Mouse (Mus musculus): ENCODE results near the gene Kcnc3. TPM values are rescaled to one million over a fixed set of nuclear protein-coding genes. Genes with fewer than 3 reads are reported as not detected.
A peak's percentile ranks its signal among the peaks of the same experiment; 100 is the strongest.

The Kcnc3 gene
- total RNA-seq, 1 experiment: 9.5 TPM

- DNase-seq (ENCODE audit: low read depth, low spot score): no peak
- Histone ChIP-seq H3K9me3 (ENCODE audit: control insufficient read depth, insufficient read depth, low read depth, low read length) (no peaks in the 10 kb centered on the region), H3K4me3 (ENCODE audit: insufficient read depth in 1 of 2, low read depth in 1 of 2, low read length in 2 of 2, poor library complexity in 1 of 2, severe bottlenecking in 1 of 2) (no peak overlapping the region), H3K27ac (ENCODE audit: insufficient read depth, low read depth, low read length, poor library complexity, severe bottlenecking) (no peak overlapping the region), H3K9ac (ENCODE audit: insufficient read depth, low read depth, low read length, poor library complexity, severe bottlenecking) (no peak overlapping the region), H3K4me1 (ENCODE audit: control insufficient read depth in 2 of 2, insufficient read depth in 2 of 2, low read length in 2 of 2, poor library complexity in 1 of 2) (peaks cover 2 to 17% of the 10 kb centered on the region in 2 experiments; a peak in 2 of 4 replicates), H3K36me3 (ENCODE audit: control insufficient read depth, insufficient read depth, low read length, poor library complexity, severe bottlenecking) (peaks cover 32% of the 10 kb centered on the region)
- in situ Hi-C loops (cut with MboI; ENCODE audit: low sequenced_read_pairs in 2 of 2, unreplicated experiment in 2 of 2): no loop called here
- TF ChIP-seq HCFC1 (IDR thresholded peaks at IDR 0.05; ENCODE audit: borderline replicate concordance, insufficient read depth, low read length): no peak
- TF ChIP-seq ZC3H11A (IDR thresholded peaks at IDR 0.05; ENCODE audit: borderline replicate concordance, low read depth, low read length): no peak
- TF ChIP-seq MAFK (IDR thresholded peaks at IDR 0.05; ENCODE audit: insufficient read depth, low read depth, low read length): no peak
- no peak for TF ChIP-seq ZNF384 (IDR thresholded peaks at IDR 0.05; ENCODE audit: low read depth, low read length)
- TF ChIP-seq CHD2 (IDR thresholded peaks at IDR 0.05; ENCODE audit: low read depth, low read length): no peak
Measured at GRCm38 (mm10) chr7:44547041-44547440, 43.4 kb upstream of the Kcnc3 start.

GRCm38 (mm10) chr7:44547725-44548124, 42.7 kb upstream of the Kcnc3 start:
- in situ Hi-C loops (cut with MboI; ENCODE audit: low sequenced_read_pairs in 2 of 2, unreplicated experiment in 2 of 2): no loop called here
- DNase-seq (ENCODE audit: low read depth, low spot score): no peak
- Histone ChIP-seq H3K27ac (ENCODE audit: insufficient read depth, low read depth, low read length, poor library complexity, severe bottlenecking) (no peak overlapping the region), H3K4me3 (ENCODE audit: insufficient read depth in 1 of 2, low read depth in 1 of 2, low read length in 2 of 2, poor library complexity in 1 of 2, severe bottlenecking in 1 of 2) (peak overlapping the region; percentile 83 to 89), H3K9me3 (ENCODE audit: control insufficient read depth, insufficient read depth, low read depth, low read length) (no peaks in the 10 kb centered on the region), H3K36me3 (ENCODE audit: control insufficient read depth, insufficient read depth, low read length, poor library complexity, severe bottlenecking) (peaks cover 27% of the 10 kb centered on the region; the same call in 1 of the 2 replicates), H3K4me1 (ENCODE audit: control insufficient read depth in 2 of 2, insufficient read depth in 2 of 2, low read length in 2 of 2, poor library complexity in 1 of 2) (peaks cover 2 to 19% of the 10 kb centered on the region in 2 experiments; a peak in 1 of 4 replicates), H3K9ac (ENCODE audit: insufficient read depth, low read depth, low read length, poor library complexity, severe bottlenecking) (peak overlapping the region; percentile 92)
- no peak for TF ChIP-seq HCFC1 (IDR thresholded peaks at IDR 0.05; ENCODE audit: borderline replicate concordance, insufficient read depth, low read length)
- TF ChIP-seq ZNF384 (IDR thresholded peaks at IDR 0.05; ENCODE audit: low read depth, low read length): no peak
- no peak for TF ChIP-seq CHD2 (IDR thresholded peaks at IDR 0.05; ENCODE audit: low read depth, low read length)
- TF ChIP-seq MAFK (IDR thresholded peaks at IDR 0.05; ENCODE audit: insufficient read depth, low read depth, low read length): no peak
- TF ChIP-seq ZC3H11A (IDR thresholded peaks at IDR 0.05; ENCODE audit: borderline replicate concordance, low read depth, low read length): no peak

GRCm38 (mm10) chr7:44548497-44549087, 41.9 kb upstream of the Kcnc3 start, which contains the start of gene Pold1:
Pold1 (minus strand) TSS chr7:44548849.
- no peak for TF ChIP-seq MAFK (IDR thresholded peaks at IDR 0.05; ENCODE audit: insufficient read depth, low read depth, low read length)
- no peak for TF ChIP-seq CHD2 (IDR thresholded peaks at IDR 0.05; ENCODE audit: low read depth, low read length)
- TF ChIP-seq HCFC1 (IDR thresholded peaks at IDR 0.05; ENCODE audit: borderline replicate concordance, insufficient read depth, low read length): no peak
- TF ChIP-seq ZC3H11A (IDR thresholded peaks at IDR 0.05; ENCODE audit: borderline replicate concordance, low read depth, low read length): no peak
- TF ChIP-seq ZNF384 (IDR thresholded peaks at IDR 0.05; ENCODE audit: low read depth, low read length): no peak
- no peaks in the 10 kb centered on the region for H3K9me3 ChIP-seq (ENCODE audit: control insufficient read depth, insufficient read depth, low read depth, low read length)
- in situ Hi-C loops (cut with MboI; ENCODE audit: low sequenced_read_pairs in 2 of 2, unreplicated experiment in 2 of 2): no loop called here
- peak within 1 kb of the TSS; percentile 68 for H3K27ac ChIP-seq (ENCODE audit: insufficient read depth, low read depth, low read length, poor library complexity, severe bottlenecking)
- H3K9ac ChIP-seq (ENCODE audit: insufficient read depth, low read depth, low read length, poor library complexity, severe bottlenecking): peak within 1 kb of the TSS; percentile 92
- DNase-seq (ENCODE audit: low read depth, low spot score): peak; percentile 100
- H3K4me1 ChIP-seq (ENCODE audit: control insufficient read depth in 2 of 2, insufficient read depth in 2 of 2, low read length in 2 of 2, poor library complexity in 1 of 2): peaks cover 2 to 16% of the 10 kb centered on the region in 2 experiments; a peak in 1 of 4 replicates
- peak within 1 kb of the TSS; percentile 83 to 89 for H3K4me3 ChIP-seq (ENCODE audit: insufficient read depth in 1 of 2, low read depth in 1 of 2, low read length in 2 of 2, poor library complexity in 1 of 2, severe bottlenecking in 1 of 2)
- H3K36me3 ChIP-seq (ENCODE audit: control insufficient read depth, insufficient read depth, low read length, poor library complexity, severe bottlenecking): peaks cover 26% of the 10 kb centered on the region; the same call in 1 of the 2 replicates

GRCm38 (mm10) chr7:44549621-44550408, 40.6 kb upstream of the Kcnc3 start:
- in situ Hi-C loops (cut with MboI; ENCODE audit: low sequenced_read_pairs in 2 of 2, unreplicated experiment in 2 of 2): no loop called here
- DNase-seq (ENCODE audit: low read depth, low spot score): no peak
- TF ChIP-seq ZNF384 (IDR thresholded peaks at IDR 0.05; ENCODE audit: low read depth, low read length) (no peak), MAFK (IDR thresholded peaks at IDR 0.05; ENCODE audit: insufficient read depth, low read depth, low read length) (no peak)
- Histone ChIP-seq H3K9ac (ENCODE audit: insufficient read depth, low read depth, low read length, poor library complexity, severe bottlenecking) (no peak overlapping the region; the same call in 1 of the 2 replicates), H3K4me3 (ENCODE audit: insufficient read depth in 1 of 2, low read depth in 1 of 2, low read length in 2 of 2, poor library complexity in 1 of 2, severe bottlenecking in 1 of 2) (no peak overlapping the region), H3K4me1 (ENCODE audit: control insufficient read depth in 2 of 2, insufficient read depth in 2 of 2, low read length in 2 of 2, poor library complexity in 1 of 2) (peaks cover 2 to 16% of the 10 kb centered on the region in 2 experiments; a peak in 1 of 4 replicates), H3K9me3 (ENCODE audit: control insufficient read depth, insufficient read depth, low read depth, low read length) (no peaks in the 10 kb centered on the region), H3K27ac (ENCODE audit: insufficient read depth, low read depth, low read length, poor library complexity, severe bottlenecking) (no peak overlapping the region), H3K36me3 (ENCODE audit: control insufficient read depth, insufficient read depth, low read length, poor library complexity, severe bottlenecking) (peaks cover 24% of the 10 kb centered on the region; the same call in 1 of the 2 replicates)

Measured in ES-E14 (cell line).